Mouse (Mus musculus) limb, embryonic 13.5 days (tissue): ENCODE measurements at regions not wholly inside any gene's neighbourhood (a gene's known extent, or its start where the extent isn't known, plus 50 kb on each side); places are given as distances from the start of the nearest gene placed in this dataset.
A peak's percentile ranks its signal among the peaks of the same experiment; 100 is the strongest.

Experiments
- ATAC-seq: fragments of 200-750 bp; cut with Nextera tagmentation; 2 replicates; pipeline ENCODE4 v1.8.0; 2017; ENCODE audit warnings: low read depth, moderate number of reproducible peaks, moderate TSS enrichment; ENCODE audit not compliant: low FRiP score
- H3K27ac ChIP-seq: fragments of 300-500 bp; sonication (generic); 2 replicates; pipeline ENCODE4 v1.5.1; 2015; ENCODE audit warnings: inconsistent platforms, mild to moderate bottlenecking, moderate library complexity
- H3K27me3 ChIP-seq: fragments of 300-500 bp; sonication (generic); 2 replicates; pipeline ENCODE4 v1.6.1; 2015; ENCODE audit warnings: mild to moderate bottlenecking, inconsistent platforms
- H3K36me3 ChIP-seq: fragments of 300-500 bp; sonication (generic); 2 replicates; pipeline ENCODE4 v1.6.1; 2015; ENCODE audit warnings: inconsistent platforms, mild to moderate bottlenecking, moderate library complexity
- H3K4me1 ChIP-seq: fragments of 300-500 bp; sonication (generic); 2 replicates; pipeline ENCODE4 v1.6.1; 2015; ENCODE audit warnings: inconsistent platforms
- H3K4me2 ChIP-seq: fragments of 300-500 bp; sonication (generic); replicated peaks from 2 replicates; pipeline ENCODE4 v1.6.1; 2015; ENCODE audit warnings: inconsistent platforms, mild to moderate bottlenecking, moderate library complexity
- H3K4me3 ChIP-seq: fragments of 300-500 bp; sonication (generic); 2 replicates; pipeline ENCODE4 v1.5.1; 2015; ENCODE audit warnings: moderate library complexity, mild to moderate bottlenecking, inconsistent platforms
- H3K9ac ChIP-seq: fragments of 300-500 bp; sonication (generic); 2 replicates; pipeline ENCODE4 v1.6.1; 2015; ENCODE audit warnings: mild to moderate bottlenecking, inconsistent platforms
- H3K9me3 ChIP-seq: fragments of 300-500 bp; sonication (generic); 2 replicates; pipeline ENCODE4 v1.6.1; 2016; ENCODE audit warnings: inconsistent platforms
- WGBS: fragments of 180-500 bp; shearing (Covaris S2); methylation state at CpG from one replicate; pipeline ENCODE4 v1.1.7; 2015; 5-methylcytosine and 5-hydroxymethylcytosine counted together

- H3K4me3 ChIP-seq: no peak overlapping the region
- WGBS: 84% methylated on average over 13 of the region's 13 CpGs
- no peaks in the 10 kb centered on the region for H3K9me3 ChIP-seq
- no peak overlapping the region for H3K4me2 ChIP-seq
- no peak for ATAC-seq
- no peak overlapping the region for H3K9ac ChIP-seq
- no peaks in the 10 kb centered on the region for H3K27me3 ChIP-seq
- H3K4me1 ChIP-seq: peaks cover 10% of the 10 kb centered on the region
- no peaks in the 10 kb centered on the region for H3K36me3 ChIP-seq
- no peak overlapping the region for H3K27ac ChIP-seq
These were observed 57.8 kb upstream of the Arl15 start for GRCm38 (mm10) chr13:113736468-113736867.

GRCm38 (mm10) chr13:113735611-113736285 lies 58.6 kb upstream of the Arl15 start:
- Histone ChIP-seq H3K27me3 (no peaks in the 10 kb centered on the region), H3K27ac (no peak overlapping the region), H3K4me2 (no peak overlapping the region), H3K9ac (no peak overlapping the region), H3K4me3 (no peak overlapping the region), H3K9me3 (no peaks in the 10 kb centered on the region), H3K4me1 (peaks cover 12% of the 10 kb centered on the region), H3K36me3 (no peaks in the 10 kb centered on the region)
- 63% methylated on average over 18 of the region's 18 CpGs for WGBS
- no peak for ATAC-seq

- Histone ChIP-seq H3K27ac (no peak overlapping the region), H3K4me1 (peaks cover 17% of the 10 kb centered on the region), H3K9me3 (no peaks in the 10 kb centered on the region), H3K36me3 (no peaks in the 10 kb centered on the region), H3K27me3 (no peaks in the 10 kb centered on the region), H3K9ac (no peak overlapping the region), H3K4me2 (no peak overlapping the region), H3K4me3 (no peak overlapping the region)
- 29% methylated on average over 5 of the region's 5 CpGs for WGBS
- peak; percentile 19; the same call in 1 of the 2 replicates for ATAC-seq
These were observed 60.0 kb upstream of the Arl15 start for GRCm38 (mm10) chr13:113734134-113734794.

GRCm38 (mm10) chr13:113733734-113734133 lies 60.6 kb upstream of the Arl15 start:
- WGBS: 46% methylated on average over 2 of the region's 2 CpGs
- no peak overlapping the region for H3K27ac ChIP-seq
- ATAC-seq: no peak

GRCm38 (mm10) chr13:113730776-113731400 lies 63.4 kb upstream of the Arl15 start:
- H3K27me3 ChIP-seq: no peaks in the 10 kb centered on the region
- no peak overlapping the region for H3K4me3 ChIP-seq
- no peaks in the 10 kb centered on the region for H3K9me3 ChIP-seq
- 32% methylated on average over 8 of the region's 8 CpGs for WGBS
- H3K4me2 ChIP-seq: no peak overlapping the region
- H3K4me1 ChIP-seq: peaks cover 27% of the 10 kb centered on the region
- H3K36me3 ChIP-seq: no peaks in the 10 kb centered on the region
- no peak overlapping the region for H3K27ac ChIP-seq
- no peak overlapping the region for H3K9ac ChIP-seq
- no peak for ATAC-seq

More at GRCm38 (mm10) chr13:113733734-113734133, 60.6 kb upstream of the Arl15 start:
- Histone ChIP-seq H3K4me1 (peaks cover 17% of the 10 kb centered on the region), H3K4me2 (no peak overlapping the region), H3K27me3 (no peaks in the 10 kb centered on the region), H3K9ac (no peak overlapping the region), H3K36me3 (no peaks in the 10 kb centered on the region), H3K4me3 (no peak overlapping the region), H3K9me3 (no peaks in the 10 kb centered on the region)

GRCm38 (mm10) chr13:113730062-113730775 lies 64.1 kb upstream of the Arl15 start:
- peaks cover 27% of the 10 kb centered on the region for H3K4me1 ChIP-seq
- ATAC-seq: no peak
- no peak overlapping the region for H3K9ac ChIP-seq
- no peak overlapping the region for H3K27ac ChIP-seq
- H3K4me3 ChIP-seq: no peak overlapping the region
- H3K27me3 ChIP-seq: no peaks in the 10 kb centered on the region
- no peaks in the 10 kb centered on the region for H3K9me3 ChIP-seq
- no peak overlapping the region for H3K4me2 ChIP-seq
- no peaks in the 10 kb centered on the region for H3K36me3 ChIP-seq
- 77% methylated on average over 6 of the region's 6 CpGs for WGBS

- Histone ChIP-seq H3K4me3 (no peak overlapping the region), H3K9ac (no peak overlapping the region), H3K27me3 (no peaks in the 10 kb centered on the region), H3K9me3 (no peaks in the 10 kb centered on the region), H3K4me2 (no peak overlapping the region), H3K4me1 (peaks cover 27% of the 10 kb centered on the region), H3K27ac (no peak overlapping the region), H3K36me3 (no peaks in the 10 kb centered on the region)
- ATAC-seq: no peak
- 92% methylated on average over 1 of the region's 1 CpGs for WGBS
These were observed 64.7 kb upstream of the Arl15 start for GRCm38 (mm10) chr13:113729574-113729973.

- Histone ChIP-seq H3K4me3 (no peak overlapping the region), H3K27ac (no peak overlapping the region), H3K9me3 (no peaks in the 10 kb centered on the region), H3K4me2 (no peak overlapping the region), H3K27me3 (no peaks in the 10 kb centered on the region), H3K9ac (no peak overlapping the region), H3K4me1 (peaks cover 19% of the 10 kb centered on the region), H3K36me3 (no peaks in the 10 kb centered on the region)
- 17% methylated on average over 5 of the region's 5 CpGs for WGBS
- peak; percentile 77; the same call in 1 of the 2 replicates for ATAC-seq
These were observed 64.6 kb upstream of the Hspb3 start for GRCm38 (mm10) chr13:113728111-113728510.

GRCm38 (mm10) chr13:113724881-113725837 lies 61.7 kb upstream of the Hspb3 start:
- Histone ChIP-seq H3K27ac (no peak overlapping the region), H3K9ac (no peak overlapping the region), H3K27me3 (no peaks in the 10 kb centered on the region), H3K9me3 (no peaks in the 10 kb centered on the region), H3K36me3 (no peaks in the 10 kb centered on the region), H3K4me1 (peaks cover 10% of the 10 kb centered on the region), H3K4me3 (no peak overlapping the region), H3K4me2 (no peak overlapping the region)
- WGBS: 72% methylated on average over 6 of the region's 6 CpGs
- ATAC-seq: no peak

- no peak for ATAC-seq
- H3K9ac ChIP-seq: no peak overlapping the region
- WGBS: 82% methylated on average over 4 of the region's 4 CpGs
- H3K4me1 ChIP-seq: no peaks in the 10 kb centered on the region
- no peak overlapping the region for H3K27ac ChIP-seq
- H3K9me3 ChIP-seq: 0 out of 2 replicates have a peak, but pooled peaks cover 4% of the 10 kb centered on the region
- H3K4me3 ChIP-seq: no peak overlapping the region
- H3K36me3 ChIP-seq: no peaks in the 10 kb centered on the region
- H3K4me2 ChIP-seq: no peak overlapping the region
- no peaks in the 10 kb centered on the region for H3K27me3 ChIP-seq
These were observed 51.8 kb upstream of the Hspb3 start for GRCm38 (mm10) chr13:113715231-113715630.

GRCm38 (mm10) chr13:113713844-113714243 lies 50.4 kb upstream of the Hspb3 start:
- Histone ChIP-seq H3K27ac (no peak overlapping the region), H3K4me3 (no peak overlapping the region), H3K36me3 (no peaks in the 10 kb centered on the region), H3K27me3 (no peaks in the 10 kb centered on the region), H3K9ac (no peak overlapping the region), H3K4me1 (no peaks in the 10 kb centered on the region), H3K9me3 (0 out of 2 replicates have a peak, but pooled peaks cover 4% of the 10 kb centered on the region), H3K4me2 (no peak overlapping the region)
- 39% methylated on average over 4 of the region's 4 CpGs for WGBS
- ATAC-seq: no peak
